Mouse (Mus musculus) bone marrow, adult 2 months (tissue): ENCODE results near the gene Ccdc6. TPM values are rescaled to one million over a fixed set of nuclear protein-coding genes. Genes with fewer than 3 reads are reported as not detected.
A peak's percentile ranks its signal among the peaks of the same experiment; 100 is the strongest.

Experiments used
- H3K27ac ChIP-seq: fragments of 200-500 bp; 2 replicates; pipeline ENCODE4 v1.5.1; 2012; ENCODE audit warnings: low read depth, mild to moderate bottlenecking, control low read depth, inconsistent platforms, low read length; ENCODE audit not compliant: control insufficient read depth, poor library complexity, insufficient read depth
- H3K4me1 ChIP-seq: fragments of 200-500 bp; 2 replicates; pipeline ENCODE4 v1.6.1; 2011; ENCODE audit warnings: low read length; ENCODE audit not compliant: control insufficient read depth, insufficient read depth
- H3K4me3 ChIP-seq: fragments of 200-500 bp; replicated peaks from 2 replicates; pipeline ENCODE3; 2011; ENCODE audit warnings: mild to moderate bottlenecking, low read depth, low read length, control low read depth; ENCODE audit not compliant: control insufficient read depth
- CTCF ChIP-seq: fragments of 200-500 bp; IDR thresholded peaks from 2 replicates; pipeline ENCODE4 v1.5.1; 2011; ENCODE audit warnings: low read length, control low read depth; ENCODE audit not compliant: control insufficient read depth, insufficient read depth
- POLR2A ChIP-seq: fragments of 200-500 bp; IDR thresholded peaks from 2 replicates; pipeline ENCODE4 v1.6.1; 2011; ENCODE audit warnings: low read depth, mild to moderate bottlenecking, control low read depth, low read length, borderline replicate concordance; ENCODE audit not compliant: control insufficient read depth
- WGBS: fragments of 180-500 bp; shearing (Covaris S2); methylation state at CpG from one replicate; pipeline ENCODE4 v1.1.7; 2018; 5-methylcytosine and 5-hydroxymethylcytosine counted together
- polyA plus RNA-seq: library from polyadenylated mRNA; stranded (reverse); fragments of >200 nt; gene quantifications from 2 replicates; pipeline ENCODE4 v1.2.4, GENCODE M21; 2011; ENCODE audit warnings: low replicate concordance; ENCODE audit not compliant: missing spikeins, insufficient read depth, insufficient read length

The Ccdc6 gene
- polyA plus RNA-seq, 1 experiment: 19.1 TPM

GRCm38 (mm10) chr10:70085256-70085961 is 11.5 kb upstream of the Ccdc6 start:
- Histone ChIP-seq H3K27ac (no peak overlapping the region), H3K4me1 (no peaks in the 10 kb centered on the region), H3K4me3 (no peak overlapping the region)
- no peak for TF ChIP-seq CTCF
- TF ChIP-seq POLR2A: no peak
- WGBS: 72% methylated on average over 12 of the region's 12 CpGs

GRCm38 (mm10) chr10:70088788-70089187 is 8.1 kb upstream of the Ccdc6 start:
- WGBS: 76% methylated on average over 5 of the region's 5 CpGs
- Histone ChIP-seq H3K4me1 (no peaks in the 10 kb centered on the region), H3K4me3 (no peak overlapping the region), H3K27ac (no peak overlapping the region)
- no peak for TF ChIP-seq CTCF
- TF ChIP-seq POLR2A: no peak

- WGBS: 86% methylated on average over 4 of the region's 4 CpGs
- no peak for TF ChIP-seq CTCF
- no peak for TF ChIP-seq POLR2A
- Histone ChIP-seq H3K4me1 (no peaks in the 10 kb centered on the region), H3K4me3 (no peak overlapping the region), H3K27ac (no peak overlapping the region)
Observed at GRCm38 (mm10) chr10:70091876-70092462, 5.0 kb upstream of the Ccdc6 start.

GRCm38 (mm10) chr10:70093782-70094181 is 3.1 kb upstream of the Ccdc6 start:
- H3K27ac ChIP-seq: no peak overlapping the region
- peaks cover 2% of the 10 kb centered on the region for H3K4me1 ChIP-seq
- 29% methylated on average over 1 of the region's 1 CpGs for WGBS
- no peak for TF ChIP-seq POLR2A
- no peak overlapping the region for H3K4me3 ChIP-seq

GRCm38 (mm10) chr10:70095031-70095470 is 1.9 kb upstream of the Ccdc6 start:
- TF ChIP-seq CTCF (no peak), POLR2A (no peak)
- peaks cover 3% of the 10 kb centered on the region for H3K4me1 ChIP-seq
- under 1% methylated on average over 14 of the region's 14 CpGs for WGBS
- peak overlapping the region; percentile 56 for H3K27ac ChIP-seq
- H3K4me3 ChIP-seq: peak overlapping the region; percentile 81

- WGBS: 13% methylated on average over 13 of the region's 13 CpGs
- Histone ChIP-seq H3K27ac (peak overlapping the region; percentile 56), H3K4me3 (peak overlapping the region; percentile 81), H3K4me1 (peaks cover 3% of the 10 kb centered on the region)
- no peak for TF ChIP-seq POLR2A
- TF ChIP-seq CTCF: no peak
Observed at GRCm38 (mm10) chr10:70095506-70096270, 1.2 kb upstream of the Ccdc6 start.

GRCm38 (mm10) chr10:70097291-70097901 is 475 bp downstream of the Ccdc6 start:
- Histone ChIP-seq H3K4me3 (peak overlapping the region; percentile 81), H3K27ac (peak overlapping the region; percentile 47), H3K4me1 (peaks cover 3% of the 10 kb centered on the region)
- TF ChIP-seq CTCF (no peak), POLR2A (no peak)
- WGBS: under 1% methylated on average over 51 of the region's 58 CpGs
